Mouse (Mus musculus) heart, embryonic 11.5 days (tissue): ENCODE data around the gene Prkca. TPM values are rescaled to one million over a fixed set of nuclear protein-coding genes. Genes with fewer than 3 reads are reported as not detected.

ENCODE experiments used
- ATAC-seq: fragments of 200-750 bp; cut with Nextera tagmentation; replicated peaks from 2 replicates; pipeline ENCODE4 v1.8.0; 2017; ENCODE audit warnings: moderate library complexity; ENCODE audit not compliant: insufficient number of reproducible peaks, low FRiP score, low TSS enrichment
- H3K27ac ChIP-seq: fragments of 300-500 bp; sonication (generic); 2 replicates; pipeline ENCODE4 v1.5.1; 2014; ENCODE audit warnings: mild to moderate bottlenecking, low read depth, low read length
- H3K27me3 ChIP-seq: fragments of 300-500 bp; sonication (generic); 2 replicates; pipeline ENCODE4 v1.6.1; 2014; ENCODE audit warnings: mild to moderate bottlenecking, low read length, mixed read lengths; ENCODE audit not compliant: control insufficient read depth, insufficient read depth
- H3K36me3 ChIP-seq: fragments of 300-500 bp; sonication (generic); 2 replicates; pipeline ENCODE4 v1.6.1; 2014; ENCODE audit warnings: mild to moderate bottlenecking, low read length, moderate library complexity, mixed read lengths; ENCODE audit not compliant: control insufficient read depth, insufficient read depth
- H3K4me1 ChIP-seq: fragments of 300-500 bp; sonication (generic); 2 replicates; pipeline ENCODE4 v1.6.1; 2014; ENCODE audit warnings: low read length; ENCODE audit not compliant: control insufficient read depth, insufficient read depth
- H3K4me2 ChIP-seq: fragments of 300-500 bp; sonication (generic); 2 replicates; pipeline ENCODE4 v1.6.1; 2014; ENCODE audit warnings: mild to moderate bottlenecking, moderate library complexity
- H3K4me3 ChIP-seq: fragments of 300-500 bp; sonication (generic); 2 replicates; pipeline ENCODE4 v1.5.1; 2014; ENCODE audit warnings: low read depth, low read length
- H3K9ac ChIP-seq: fragments of 300-500 bp; sonication (generic); 2 replicates; pipeline ENCODE4 v1.6.1; 2014; ENCODE audit warnings: mild to moderate bottlenecking, low read depth, low read length, moderate library complexity
- H3K9me3 ChIP-seq: fragments of 300-500 bp; sonication (generic); replicated peaks from 2 replicates; pipeline ENCODE4 v1.6.1; 2016; ENCODE audit warnings: low read length; ENCODE audit not compliant: control insufficient read depth
- WGBS: fragments of 180-500 bp; shearing (Covaris S2); extraction: QIAGEN DNeasy Blood & Tissue Kit; methylation state at CpG from one replicate; pipeline ENCODE4 v1.1.7; 2014; ENCODE audit not compliant: insufficient replicate concordance; 5-methylcytosine and 5-hydroxymethylcytosine counted together
- polyA plus RNA-seq: library from polyadenylated mRNA; unstranded; fragments of >200 nt; fragmentation: Nextera tagmentation; extraction: Ambion mirVana; gene quantifications from 2 replicates; pipeline ENCODE4 v1.2.1, GENCODE M21; 2014

Prkca gene
- polyA plus RNA-seq, 1 experiment from 2014 or later, result 16.9 TPM

DNA sequence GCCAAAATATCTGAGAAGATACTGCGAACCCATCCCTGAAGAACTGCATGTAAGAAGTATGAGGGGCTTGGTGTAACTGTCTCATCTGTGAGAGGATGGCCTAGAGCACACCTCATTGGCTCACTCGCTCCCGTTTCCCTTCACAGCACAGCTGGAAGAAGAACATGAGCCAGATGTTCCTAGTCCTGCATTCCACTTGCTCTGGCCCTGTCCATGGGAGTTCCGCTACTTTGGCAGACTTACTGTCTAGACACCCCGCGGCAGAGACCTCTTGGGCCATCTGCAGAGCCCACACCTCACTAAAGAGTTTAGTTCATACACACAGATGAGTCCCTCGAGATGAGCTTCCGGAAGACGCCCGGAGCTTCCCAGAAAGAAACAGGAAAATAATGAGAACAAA lies 43.8 kb downstream of the Prkca start:
- no peak for ATAC-seq
- no peak overlapping the region for H3K4me3 ChIP-seq
- H3K27ac ChIP-seq, result no peak overlapping the region
- H3K36me3 ChIP-seq, result no peaks in the 10 kb centered on the region
- WGBS, result 89% methylated on average over 10 of the region's 10 CpGs
- no peak overlapping the region for H3K4me2 ChIP-seq
- no peak overlapping the region for H3K9ac ChIP-seq
- no peaks in the 10 kb centered on the region for H3K27me3 ChIP-seq
- no peaks in the 10 kb centered on the region for H3K9me3 ChIP-seq
- 0 out of 2 replicates have a peak, but pooled peaks cover 2% of the 10 kb centered on the region for H3K4me1 ChIP-seq

GRCm38 (mm10) chr11:108297956-108298355 lies 45.8 kb downstream of the Prkca start:
- H3K9me3 ChIP-seq, result no peaks in the 10 kb centered on the region
- H3K4me1 ChIP-seq, result 0 out of 2 replicates have a peak, but pooled peaks cover 2% of the 10 kb centered on the region
- H3K4me2 ChIP-seq, result no peak overlapping the region
- WGBS, result 46% methylated on average over 8 of the region's 8 CpGs
- no peak overlapping the region for H3K27ac ChIP-seq
- no peak overlapping the region for H3K4me3 ChIP-seq
- no peaks in the 10 kb centered on the region for H3K27me3 ChIP-seq
- ATAC-seq, result no peak
- H3K36me3 ChIP-seq, result no peaks in the 10 kb centered on the region
- H3K9ac ChIP-seq, result no peak overlapping the region

DNA sequence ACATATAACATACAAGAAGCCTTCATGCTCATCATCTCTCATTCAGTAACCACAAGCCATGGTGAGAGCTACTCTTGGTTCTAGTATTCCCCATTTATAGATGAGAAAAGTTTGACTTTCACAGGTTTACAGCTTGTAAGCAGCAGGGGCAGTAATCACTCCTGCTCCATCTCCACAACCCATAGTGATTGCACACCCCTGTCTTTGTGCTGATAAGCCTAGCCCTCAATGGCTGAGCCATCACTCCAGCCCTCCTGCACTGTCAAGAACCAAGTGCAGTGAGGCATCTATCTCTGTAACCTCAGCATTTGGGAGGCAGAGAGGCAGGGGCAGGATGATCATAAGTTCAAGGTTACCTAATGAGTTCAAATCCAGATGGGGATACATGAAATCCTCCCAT lies 48.4 kb downstream of the Prkca start:
- H3K27me3 ChIP-seq, result no peaks in the 10 kb centered on the region
- ATAC-seq, result no peak
- no peak overlapping the region for H3K4me3 ChIP-seq
- no peak overlapping the region for H3K4me2 ChIP-seq
- no peaks in the 10 kb centered on the region for H3K4me1 ChIP-seq
- no peaks in the 10 kb centered on the region for H3K9me3 ChIP-seq
- no peak overlapping the region for H3K9ac ChIP-seq
- no peaks in the 10 kb centered on the region for H3K36me3 ChIP-seq
- no peak overlapping the region for H3K27ac ChIP-seq

- no peak for ATAC-seq
- Histone ChIP-seq H3K36me3 (no peaks in the 10 kb centered on the region), H3K9me3 (no peaks in the 10 kb centered on the region), H3K27me3 (no peaks in the 10 kb centered on the region), H3K4me1 (no peaks in the 10 kb centered on the region), H3K9ac (no peak overlapping the region), H3K4me3 (no peak overlapping the region), H3K27ac (no peak overlapping the region), H3K4me2 (no peak overlapping the region)
- 87% methylated on average over 12 of the region's 12 CpGs for WGBS
These were observed 49.4 kb downstream of the Prkca start for GRCm38 (mm10) chr11:108294305-108294813.

DNA sequence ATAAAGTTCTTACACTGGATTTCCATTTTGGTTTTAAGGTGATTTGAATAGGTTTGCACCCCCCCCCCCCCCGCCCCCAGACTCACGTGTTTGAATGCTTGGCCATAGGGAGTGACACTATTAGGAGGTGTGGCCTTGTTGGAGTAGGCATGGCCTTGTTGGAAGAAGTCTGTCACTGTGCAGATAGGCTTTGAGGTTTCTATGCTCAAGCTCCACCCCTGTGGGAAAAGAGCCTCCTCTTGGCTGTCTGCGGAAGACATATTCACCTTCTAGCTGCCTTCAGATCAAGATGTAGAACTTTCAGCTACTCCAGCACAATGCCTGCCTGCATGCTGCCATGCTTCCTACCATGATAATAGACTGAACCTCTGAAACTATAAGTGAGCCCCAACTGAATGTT lies 49.9 kb downstream of the Prkca start:
- H3K4me1 ChIP-seq, result no peaks in the 10 kb centered on the region
- no peak overlapping the region for H3K27ac ChIP-seq
- peak; percentile 73; the same call in 1 of the 2 replicates for ATAC-seq
- H3K9me3 ChIP-seq, result no peaks in the 10 kb centered on the region
- no peaks in the 10 kb centered on the region for H3K27me3 ChIP-seq
- no peak overlapping the region for H3K4me3 ChIP-seq
- H3K9ac ChIP-seq, result no peak overlapping the region
- WGBS, result 71% methylated on average over 3 of the region's 3 CpGs
- no peaks in the 10 kb centered on the region for H3K36me3 ChIP-seq
- H3K4me2 ChIP-seq, result no peak overlapping the region

DNA sequence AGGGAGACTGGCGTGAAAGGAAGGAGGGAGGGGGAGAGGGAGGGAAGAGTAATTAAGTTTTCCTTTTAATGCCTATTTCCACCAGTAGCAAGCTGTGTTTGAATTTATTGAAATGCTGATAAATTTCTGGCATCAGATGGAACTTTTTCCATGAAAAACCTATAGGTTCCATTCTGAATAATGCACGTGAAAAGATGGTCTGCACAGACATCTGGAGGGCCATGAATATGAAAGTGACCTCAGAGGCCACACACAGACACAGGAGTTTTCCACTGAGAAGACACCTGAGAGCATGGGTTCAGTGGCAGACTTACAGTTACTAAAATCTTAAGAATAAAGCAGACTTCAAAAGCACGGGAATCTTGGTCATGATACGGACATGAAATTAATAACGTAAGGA lies 54.5 kb downstream of the Prkca start:
- Histone ChIP-seq H3K9ac (no peak overlapping the region), H3K27ac (no peak overlapping the region), H3K27me3 (no peaks in the 10 kb centered on the region), H3K4me3 (no peak overlapping the region), H3K36me3 (no peaks in the 10 kb centered on the region), H3K4me2 (no peak overlapping the region), H3K4me1 (peaks cover 14% of the 10 kb centered on the region), H3K9me3 (no peaks in the 10 kb centered on the region)
- ATAC-seq, result no peak
- 91% methylated on average over 5 of the region's 5 CpGs for WGBS

DNA sequence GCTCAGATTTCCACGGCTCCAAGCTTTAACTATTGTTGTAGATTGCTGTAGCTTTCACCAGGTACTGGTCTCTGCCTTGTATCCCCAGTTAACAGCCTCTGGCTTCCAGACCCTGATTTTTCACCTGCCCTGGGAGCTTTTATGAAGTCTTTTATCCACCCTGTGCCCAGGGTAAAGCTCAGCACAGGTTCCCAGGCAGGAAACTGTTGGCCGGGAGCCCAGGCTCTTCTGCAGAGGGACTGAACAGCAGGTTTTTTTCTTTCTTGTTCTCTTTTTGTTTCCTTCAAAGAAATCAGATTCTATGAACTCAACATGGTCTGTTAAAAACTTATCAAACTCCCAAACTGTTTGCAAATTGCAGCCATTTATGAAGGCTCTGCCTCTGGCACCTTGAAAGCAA lies 56.4 kb downstream of the Prkca start:
- no peak for ATAC-seq
- no peaks in the 10 kb centered on the region for H3K9me3 ChIP-seq
- no peak overlapping the region for H3K9ac ChIP-seq
- H3K4me2 ChIP-seq, result no peak overlapping the region
- 37% methylated on average over 2 of the region's 2 CpGs for WGBS
- H3K27ac ChIP-seq, result peak overlapping the region; percentile 65
- no peaks in the 10 kb centered on the region for H3K36me3 ChIP-seq
- H3K4me1 ChIP-seq, result peaks cover 21% of the 10 kb centered on the region
- H3K27me3 ChIP-seq, result no peaks in the 10 kb centered on the region
- no peak overlapping the region for H3K4me3 ChIP-seq

DNA sequence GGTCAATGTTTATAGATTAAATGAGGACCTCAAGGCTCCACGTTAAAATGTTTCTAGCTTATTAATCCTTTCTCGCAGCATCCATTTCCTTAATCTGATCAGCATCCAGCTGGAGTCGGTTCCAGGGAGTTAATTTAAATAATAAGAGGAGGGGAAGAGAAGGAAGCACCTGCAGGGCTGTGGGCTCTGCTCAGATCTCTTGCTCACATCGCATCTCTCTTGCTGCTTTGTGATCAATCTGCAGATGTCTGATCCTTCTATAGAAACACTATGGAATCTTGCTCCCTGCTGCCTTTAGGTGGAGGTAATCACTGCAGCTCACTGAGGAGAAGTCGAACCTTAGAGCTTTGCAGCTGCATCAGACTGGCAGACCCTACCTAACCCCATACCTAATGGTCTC lies 58.7 kb downstream of the Prkca start:
- H3K4me2 ChIP-seq, result no peak overlapping the region
- H3K4me3 ChIP-seq, result no peak overlapping the region
- H3K4me1 ChIP-seq, result peaks cover 25% of the 10 kb centered on the region
- H3K9ac ChIP-seq, result no peak overlapping the region
- H3K27ac ChIP-seq, result no peak overlapping the region
- no peaks in the 10 kb centered on the region for H3K27me3 ChIP-seq
- no peaks in the 10 kb centered on the region for H3K36me3 ChIP-seq
- 70% methylated on average over 5 of the region's 5 CpGs for WGBS
- H3K9me3 ChIP-seq, result no peaks in the 10 kb centered on the region
- no peak for ATAC-seq

GRCm38 (mm10) chr11:108282850-108283459 lies 60.8 kb downstream of the Prkca start:
- 29% methylated on average over 1 of the region's 1 CpGs for WGBS
- Histone ChIP-seq H3K4me3 (no peak overlapping the region), H3K4me2 (no peak overlapping the region), H3K4me1 (peaks cover 29% of the 10 kb centered on the region), H3K36me3 (no peaks in the 10 kb centered on the region), H3K27me3 (no peaks in the 10 kb centered on the region), H3K27ac (no peak overlapping the region), H3K9ac (no peak overlapping the region), H3K9me3 (no peaks in the 10 kb centered on the region)
- no peak for ATAC-seq
